Mouse (Mus musculus): Measurements from ENCODE around the gene Gm42688. TPM values are rescaled to one million over a fixed set of nuclear protein-coding genes. Genes with fewer than 3 reads are reported as not detected.

Gene Gm42688
- polyA plus RNA-seq, 1 experiment from 2014 or later: 4.9 TPM

- Histone ChIP-seq H3K9ac (replicated peaks; ENCODE audit: low read depth, low read length) (peak within 1 kb of the TSS; percentile 97), H3K27me3 (replicated peaks; ENCODE audit: control insufficient read depth, insufficient read depth, low read length) (no peaks in the 10 kb centered on the region), H3K4me2 (ENCODE audit: low read length) (peak within 1 kb of the TSS; percentile 98), H3K4me3 (replicated peaks; ENCODE audit: low read length) (peak within 1 kb of the TSS; percentile 86), H3K9me3 (ENCODE audit: control insufficient read depth, low read length) (no peaks in the 10 kb centered on the region), H3K27ac (ENCODE audit: low read length) (peak within 1 kb of the TSS; percentile 98), H3K36me3 (ENCODE audit: control insufficient read depth, insufficient read depth) (peaks cover 13% of the 10 kb centered on the region; the same call in 1 of the 2 replicates), H3K4me1 (replicated peaks; ENCODE audit: control insufficient read depth, insufficient read depth, low read length) (peaks cover 48% of the 10 kb centered on the region)
- WGBS: under 1% methylated on average over 38 of the region's 38 CpGs
- ATAC-seq: peak; percentile 96
Observed at GRCm38 (mm10) chr6:83120930-83121862, 19.8 kb downstream of the Gm42688 start, which contains the start of gene Wbp1. Gene Wbp1 (minus strand): TSS chr6:83121559.

- H3K4me2 ChIP-seq (ENCODE audit: low read length): peak overlapping the region; percentile 98
- peak overlapping the region; percentile 86 for H3K4me3 ChIP-seq (replicated peaks; ENCODE audit: low read length)
- no peaks in the 10 kb centered on the region for H3K9me3 ChIP-seq (ENCODE audit: control insufficient read depth, low read length)
- peak overlapping the region; percentile 98 for H3K27ac ChIP-seq (ENCODE audit: low read length)
- H3K27me3 ChIP-seq (replicated peaks; ENCODE audit: control insufficient read depth, insufficient read depth, low read length): no peaks in the 10 kb centered on the region
- H3K9ac ChIP-seq (replicated peaks; ENCODE audit: low read depth, low read length): peak overlapping the region; percentile 96
- peaks cover 9% of the 10 kb centered on the region; the same call in 1 of the 2 replicates for H3K36me3 ChIP-seq (ENCODE audit: control insufficient read depth, insufficient read depth)
- WGBS: 1% methylated on average over 52 of the region's 52 CpGs
- peak; percentile 49 for ATAC-seq
- H3K4me1 ChIP-seq (replicated peaks; ENCODE audit: control insufficient read depth, insufficient read depth, low read length): peaks cover 40% of the 10 kb centered on the region
Observed at GRCm38 (mm10) chr6:83121863-83122710, 20.7 kb downstream of the Gm42688 start.

- WGBS: 80% methylated on average over 5 of the region's 5 CpGs
- Histone ChIP-seq H3K9ac (replicated peaks; ENCODE audit: low read depth, low read length) (peak overlapping the region; percentile 1; the same call in 1 of the 2 replicates), H3K27ac (ENCODE audit: low read length) (no peak overlapping the region), H3K27me3 (replicated peaks; ENCODE audit: control insufficient read depth, insufficient read depth, low read length) (no peaks in the 10 kb centered on the region), H3K4me2 (ENCODE audit: low read length) (peak overlapping the region; percentile 98; the same call in 1 of the 2 replicates), H3K4me1 (replicated peaks; ENCODE audit: control insufficient read depth, insufficient read depth, low read length) (peaks cover 38% of the 10 kb centered on the region), H3K36me3 (ENCODE audit: control insufficient read depth, insufficient read depth) (peaks cover 7% of the 10 kb centered on the region; the same call in 1 of the 2 replicates), H3K9me3 (ENCODE audit: control insufficient read depth, low read length) (no peaks in the 10 kb centered on the region), H3K4me3 (replicated peaks; ENCODE audit: low read length) (no peak overlapping the region)
- no peak for ATAC-seq
Observed at GRCm38 (mm10) chr6:83122961-83123360, 21.5 kb downstream of the Gm42688 start.

GRCm38 (mm10) chr6:83124851-83125312 lies 23.5 kb downstream of the Gm42688 start:
- peak overlapping the region; percentile 75 for H3K9ac ChIP-seq (replicated peaks; ENCODE audit: low read depth, low read length)
- H3K27me3 ChIP-seq (replicated peaks; ENCODE audit: control insufficient read depth, insufficient read depth, low read length): no peaks in the 10 kb centered on the region
- peak overlapping the region; percentile 65 for H3K27ac ChIP-seq (ENCODE audit: low read length)
- H3K4me2 ChIP-seq (ENCODE audit: low read length): peak overlapping the region; percentile 82
- no peaks in the 10 kb centered on the region for H3K36me3 ChIP-seq (ENCODE audit: control insufficient read depth, insufficient read depth)
- peak; percentile 26 for ATAC-seq
- WGBS: under 1% methylated on average over 30 of the region's 30 CpGs
- H3K9me3 ChIP-seq (ENCODE audit: control insufficient read depth, low read length): no peaks in the 10 kb centered on the region
- peaks cover 31% of the 10 kb centered on the region for H3K4me1 ChIP-seq (replicated peaks; ENCODE audit: control insufficient read depth, insufficient read depth, low read length)
- H3K4me3 ChIP-seq (replicated peaks; ENCODE audit: low read length): peak overlapping the region; percentile 87

- peak within 1 kb of the TSS; percentile 65 for H3K27ac ChIP-seq (ENCODE audit: low read length)
- H3K4me3 ChIP-seq (replicated peaks; ENCODE audit: low read length): peak within 1 kb of the TSS; percentile 87
- no peak for ATAC-seq
- H3K9me3 ChIP-seq (ENCODE audit: control insufficient read depth, low read length): no peaks in the 10 kb centered on the region
- 16% methylated on average over 5 of the region's 5 CpGs for WGBS
- H3K9ac ChIP-seq (replicated peaks; ENCODE audit: low read depth, low read length): peak within 1 kb of the TSS; percentile 75
- H3K4me1 ChIP-seq (replicated peaks; ENCODE audit: control insufficient read depth, insufficient read depth, low read length): peaks cover 27% of the 10 kb centered on the region
- peak within 1 kb of the TSS; percentile 82 for H3K4me2 ChIP-seq (ENCODE audit: low read length)
- no peaks in the 10 kb centered on the region for H3K36me3 ChIP-seq (ENCODE audit: control insufficient read depth, insufficient read depth)
- no peaks in the 10 kb centered on the region for H3K27me3 ChIP-seq (replicated peaks; ENCODE audit: control insufficient read depth, insufficient read depth, low read length)
Observed at GRCm38 (mm10) chr6:83125331-83125730, 23.9 kb downstream of the Gm42688 start, which contains the start of gene Ino80b. Gene Ino80b (minus strand): TSS chr6:83125431.

GRCm38 (mm10) chr6:83127419-83127818 lies 26.0 kb downstream of the Gm42688 start:
- H3K4me1 ChIP-seq (replicated peaks; ENCODE audit: control insufficient read depth, insufficient read depth, low read length): peaks cover 21% of the 10 kb centered on the region
- H3K27me3 ChIP-seq (replicated peaks; ENCODE audit: control insufficient read depth, insufficient read depth, low read length): no peaks in the 10 kb centered on the region
- H3K4me3 ChIP-seq (replicated peaks; ENCODE audit: low read length): no peak overlapping the region
- ATAC-seq: no peak
- H3K9me3 ChIP-seq (ENCODE audit: control insufficient read depth, low read length): no peaks in the 10 kb centered on the region
- H3K27ac ChIP-seq (ENCODE audit: low read length): no peak overlapping the region
- 91% methylated on average over 5 of the region's 5 CpGs for WGBS
- no peak overlapping the region for H3K4me2 ChIP-seq (ENCODE audit: low read length)
- H3K9ac ChIP-seq (replicated peaks; ENCODE audit: low read depth, low read length): no peak overlapping the region
- H3K36me3 ChIP-seq (ENCODE audit: control insufficient read depth, insufficient read depth): no peaks in the 10 kb centered on the region

- no peak overlapping the region for H3K27ac ChIP-seq (ENCODE audit: low read length)
- H3K36me3 ChIP-seq (ENCODE audit: control insufficient read depth, insufficient read depth): no peaks in the 10 kb centered on the region
- ATAC-seq: no peak
- no peak overlapping the region for H3K4me3 ChIP-seq (replicated peaks; ENCODE audit: low read length)
- no peak overlapping the region for H3K4me2 ChIP-seq (ENCODE audit: low read length)
- 86% methylated on average over 6 of the region's 6 CpGs for WGBS
- peaks cover 5% of the 10 kb centered on the region; the same call in 1 of the 2 replicates for H3K4me1 ChIP-seq (replicated peaks; ENCODE audit: control insufficient read depth, insufficient read depth, low read length)
- peaks cover 12% of the 10 kb centered on the region for H3K27me3 ChIP-seq (replicated peaks; ENCODE audit: control insufficient read depth, insufficient read depth, low read length)
- H3K9ac ChIP-seq (replicated peaks; ENCODE audit: low read depth, low read length): no peak overlapping the region
- no peaks in the 10 kb centered on the region for H3K9me3 ChIP-seq (ENCODE audit: control insufficient read depth, low read length)
Observed at GRCm38 (mm10) chr6:83131469-83132034, 30.1 kb downstream of the Gm42688 start.

- Histone ChIP-seq H3K27ac (ENCODE audit: low read length) (no peak overlapping the region), H3K27me3 (replicated peaks; ENCODE audit: control insufficient read depth, insufficient read depth, low read length) (peaks cover 14% of the 10 kb centered on the region), H3K9ac (replicated peaks; ENCODE audit: low read depth, low read length) (no peak overlapping the region), H3K4me3 (replicated peaks; ENCODE audit: low read length) (no peak overlapping the region), H3K9me3 (ENCODE audit: control insufficient read depth, low read length) (no peaks in the 10 kb centered on the region), H3K4me2 (ENCODE audit: low read length) (no peak overlapping the region), H3K36me3 (ENCODE audit: control insufficient read depth, insufficient read depth) (no peaks in the 10 kb centered on the region), H3K4me1 (replicated peaks; ENCODE audit: control insufficient read depth, insufficient read depth, low read length) (peaks cover 12% of the 10 kb centered on the region)
- no peak for ATAC-seq
- 86% methylated on average over 9 of the region's 9 CpGs for whole genome bisulfite sequencing
Observed at GRCm38 (mm10) chr6:83132176-83132919, 30.9 kb downstream of the Gm42688 start.

Measured in forebrain, embryonic 16.5 days (tissue).